Mouse (Mus musculus) induced T-regulatory cell, adult 2 months (primary cell): ENCODE data around the gene Gm5269.

Experiments used
- DNase-seq: peaks from one replicate; pipeline ENCODE4 v3.0.0-alpha.2; 2012; ENCODE audit warnings: low read depth

Gene Gm5269

GRCm38 (mm10) chr1:45890173-45890572 is at the start of gene Gm5269:
Gm5269 (minus strand) TSS chr1:45890273.
- DNase-seq = no peak

DNA sequence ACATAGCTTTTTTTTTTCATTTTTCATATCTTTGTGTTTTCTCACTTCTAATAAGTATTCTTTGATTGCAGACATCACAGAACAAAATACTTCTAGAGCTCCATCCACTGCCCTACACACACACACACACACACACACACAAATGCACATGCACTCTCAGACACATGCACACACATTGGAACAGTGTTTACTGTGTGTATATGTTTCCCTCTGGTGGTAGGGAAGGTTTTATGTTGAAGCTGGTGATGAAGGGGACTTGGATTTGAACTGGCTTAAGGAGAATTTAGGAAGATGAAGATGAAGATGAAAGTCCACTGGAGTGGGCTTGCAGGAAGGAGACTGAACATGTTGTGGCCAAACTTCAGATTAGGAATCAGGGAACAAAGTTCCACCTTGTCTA is 41.1 kb upstream of the Gm5269 start:
- no peak for DNase-seq

- DNase-seq = no peak
These were observed 36.8 kb upstream of the Gm5269 start for GRCm38 (mm10) chr1:45926911-45927310.

DNA sequence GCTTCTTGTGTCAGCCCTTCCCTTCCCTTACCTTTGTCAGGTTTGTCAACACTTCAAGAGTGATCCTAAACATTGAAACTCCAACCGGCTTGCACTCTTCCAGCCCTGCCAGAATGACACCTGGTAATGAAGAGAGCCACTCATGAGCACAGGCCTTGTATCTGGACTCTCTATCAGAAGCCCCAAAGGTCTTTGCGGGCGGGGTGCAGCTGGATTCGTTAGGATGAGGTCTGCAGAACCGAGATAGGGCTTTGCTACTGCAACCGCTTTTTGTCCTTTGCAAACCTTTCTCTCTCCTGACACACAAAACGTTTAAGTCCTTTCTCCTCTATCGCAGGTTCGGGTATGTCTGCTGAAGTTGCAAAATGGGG is 36.3 kb upstream of the Gm5269 start, which contains the start of gene Slc40a1:
Slc40a1 (minus strand) TSS at position 131 of the 371 bp plus-strand sequence.
- no peak for DNase-seq

- DNase-seq = no peak
These were observed 35.7 kb upstream of the Gm5269 start for GRCm38 (mm10) chr1:45925500-45926392.

DNA sequence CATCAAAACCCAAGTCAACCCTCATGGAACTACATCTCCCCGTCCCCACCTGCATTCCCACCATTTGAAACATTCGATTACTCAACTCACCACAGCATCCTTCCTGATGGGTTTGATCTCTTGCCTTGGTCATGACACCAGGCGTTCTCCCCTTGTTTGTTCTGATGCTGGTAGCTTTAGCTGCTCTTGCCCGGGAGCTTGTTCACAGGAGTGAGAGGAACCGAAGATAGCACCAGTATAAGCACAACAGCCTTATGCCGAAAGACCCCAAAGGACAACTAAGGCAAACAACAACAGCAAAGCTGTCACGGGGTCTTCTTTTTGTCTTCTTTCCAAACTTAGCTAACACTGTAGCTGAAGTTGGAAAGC is 35.0 kb upstream of the Gm5269 start:
- DNase-seq = no peak

DNA sequence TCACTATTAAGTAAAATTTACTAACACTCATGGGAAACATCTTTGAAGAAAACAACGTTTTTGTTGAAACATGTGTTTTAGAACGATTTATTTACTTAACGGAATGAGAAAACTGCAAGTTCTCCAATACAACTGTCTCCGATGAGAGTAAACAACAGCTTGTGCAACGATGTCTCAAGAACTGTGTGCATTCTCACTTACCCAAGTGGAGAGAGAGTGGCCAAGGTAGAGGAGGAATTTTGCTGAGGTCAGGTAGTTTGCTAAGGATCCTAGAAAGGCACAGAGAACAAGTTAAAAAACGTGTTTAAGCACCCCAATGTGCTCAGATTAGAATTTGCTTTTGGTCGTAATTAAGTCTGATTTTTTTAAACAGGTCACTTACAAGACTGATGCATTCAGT is 34.4 kb upstream of the Gm5269 start:
- no peak for DNase-seq

- no peak for DNase-seq
These were observed 33.2 kb upstream of the Gm5269 start for GRCm38 (mm10) chr1:45923306-45923705.

- no peak for DNase-seq
These were observed 30.6 kb upstream of the Gm5269 start for GRCm38 (mm10) chr1:45920703-45921102.

DNA sequence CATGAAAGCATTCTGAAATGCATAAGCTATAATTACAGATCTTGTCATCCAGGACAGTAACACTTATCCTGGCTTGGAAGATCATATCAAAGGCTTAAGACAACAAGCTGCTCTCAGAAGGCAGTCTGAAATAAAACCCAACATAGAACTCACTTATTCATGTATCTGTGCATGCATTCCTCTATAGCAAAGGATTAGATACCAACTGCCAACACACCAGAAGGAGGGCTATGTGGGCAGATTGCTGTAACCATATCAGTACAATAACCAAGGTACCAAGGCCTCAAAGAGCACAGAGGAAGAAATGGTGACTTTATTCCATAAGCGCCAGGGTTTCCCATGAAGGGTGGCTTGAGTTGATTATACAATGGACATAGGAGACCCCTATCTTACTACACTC is 29.7 kb upstream of the Gm5269 start:
- no peak for DNase-seq

GRCm38 (mm10) chr1:45917136-45917803 is 27.2 kb upstream of the Gm5269 start:
- no peak for DNase-seq

DNA sequence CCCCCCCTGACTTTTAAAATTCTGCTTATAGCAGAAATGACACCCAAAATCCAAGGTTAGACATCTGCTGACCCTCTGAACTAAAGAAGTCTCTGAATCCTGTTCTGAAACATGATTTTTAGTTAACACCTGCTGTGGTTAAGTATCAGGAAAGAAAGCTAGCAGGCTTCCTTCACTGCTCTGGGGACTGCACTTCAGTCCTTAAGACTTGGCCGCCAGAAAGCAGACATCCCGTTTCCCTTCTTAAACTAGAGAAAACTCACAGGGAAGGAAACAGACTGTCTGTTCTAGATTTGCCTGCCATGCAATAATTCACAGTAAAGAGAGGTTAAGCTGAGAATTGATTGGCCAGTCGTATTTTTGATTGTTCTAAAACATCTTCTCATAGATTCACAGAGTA is 26.1 kb upstream of the Gm5269 start:
- DNase-seq = no peak

DNA sequence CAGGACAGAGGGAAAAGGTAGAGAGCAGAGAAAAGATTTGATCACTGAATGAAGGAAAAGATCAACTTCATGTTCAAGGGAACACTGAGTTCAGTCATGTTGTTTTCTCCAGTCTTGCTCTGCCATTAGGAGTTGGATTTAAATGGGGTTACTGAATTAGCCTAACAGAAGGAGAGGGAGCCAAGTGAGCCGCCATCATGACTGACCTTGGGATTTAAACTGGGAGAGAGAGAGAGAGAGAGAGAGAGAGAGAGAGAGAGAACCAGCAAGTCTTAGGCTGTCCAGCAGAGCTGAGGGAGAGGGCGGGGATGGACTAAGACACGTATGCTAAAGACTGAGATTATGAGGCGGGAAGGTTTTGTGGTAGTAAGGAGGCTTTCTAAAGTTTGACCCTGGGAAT is 24.2 kb upstream of the Gm5269 start:
- no peak for DNase-seq

GRCm38 (mm10) chr1:45905107-45905821 is 15.2 kb upstream of the Gm5269 start:
- no peak for DNase-seq

- DNase-seq = no peak
These were observed 14.1 kb upstream of the Gm5269 start for GRCm38 (mm10) chr1:45904161-45904560.

DNA sequence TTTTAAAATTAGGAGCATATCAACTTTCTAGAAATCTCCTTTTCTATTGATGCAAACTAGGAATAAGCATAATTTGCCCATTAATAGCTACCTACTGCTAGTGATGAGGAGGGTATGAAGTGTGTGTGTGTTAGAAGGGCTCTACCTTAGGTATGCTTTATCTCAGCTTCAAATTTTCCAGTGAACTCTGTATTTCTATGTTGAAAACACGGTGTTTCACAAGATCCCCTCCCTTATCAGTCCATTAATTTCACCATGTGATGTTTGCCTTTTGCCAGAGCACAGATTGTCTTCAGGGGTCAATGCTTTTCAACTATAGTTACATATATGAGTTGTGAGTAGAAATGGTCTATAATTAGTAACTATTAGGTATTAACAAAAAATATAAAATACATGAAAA is 8.0 kb upstream of the Gm5269 start:
- DNase-seq = no peak

GRCm38 (mm10) chr1:45894168-45894912 is 4.3 kb upstream of the Gm5269 start:
- DNase-seq = no peak

DNA sequence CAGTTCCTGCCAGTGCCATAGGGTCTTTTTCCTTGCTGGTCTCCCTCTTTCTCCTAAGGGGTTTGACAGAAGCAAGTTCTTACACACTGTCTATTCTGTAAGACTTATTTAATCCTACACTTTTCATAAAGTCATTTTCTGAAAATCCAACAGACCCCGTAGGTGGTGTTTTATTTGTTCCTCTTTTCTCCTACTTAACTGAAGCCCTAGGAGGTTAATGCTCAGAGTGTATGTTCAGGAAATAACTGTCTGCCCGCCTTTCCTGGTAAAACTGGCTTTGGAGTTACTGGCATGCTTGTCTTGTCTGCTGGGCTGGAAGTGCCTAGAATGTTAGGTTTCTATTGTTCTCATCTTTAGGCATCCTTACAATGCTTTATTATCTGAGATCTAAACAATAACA is 1.9 kb upstream of the Gm5269 start:
- no peak for DNase-seq

- DNase-seq = no peak
These were observed 3.3 kb downstream of the Gm5269 start for GRCm38 (mm10) chr1:45886800-45887199.

DNA sequence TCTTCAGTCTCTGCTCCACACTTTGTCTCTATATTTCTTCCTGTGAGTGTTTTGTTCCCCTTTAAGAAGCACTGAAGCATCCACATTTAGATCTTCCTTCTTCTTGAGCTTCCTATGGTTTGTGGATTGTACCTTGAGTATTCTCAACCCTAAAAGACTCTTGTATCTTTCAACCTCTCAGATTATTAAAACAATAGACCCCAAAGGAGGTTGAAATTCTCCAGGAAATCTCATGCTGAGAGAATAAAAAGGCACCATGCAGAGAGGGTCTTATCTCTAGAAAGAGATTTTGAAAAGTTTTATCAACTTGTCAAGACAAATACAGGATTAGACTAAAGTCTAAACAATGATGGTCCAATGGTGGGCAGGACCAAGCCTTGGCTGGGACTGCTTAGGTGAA is 6.7 kb downstream of the Gm5269 start:
- DNase-seq = no peak

DNA sequence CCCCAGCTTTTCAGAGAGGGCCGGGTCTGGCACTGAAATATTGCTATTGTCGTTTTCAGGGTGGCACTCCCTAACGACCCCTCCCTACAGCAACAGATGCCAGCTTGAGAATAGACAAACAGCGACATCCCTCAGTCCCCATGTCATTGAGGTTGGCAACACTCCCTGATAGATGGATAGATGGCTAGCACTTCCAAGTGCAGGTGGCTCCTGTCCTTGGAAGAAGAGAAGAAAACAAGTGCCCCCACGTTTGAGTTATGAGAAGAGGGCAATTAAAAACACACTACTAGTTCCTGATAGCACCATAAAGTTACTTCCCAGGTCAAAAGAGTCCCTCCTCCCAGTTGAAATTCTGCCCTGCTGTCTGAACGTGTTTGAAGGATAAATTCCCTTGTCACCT is 8.0 kb downstream of the Gm5269 start:
- no peak for DNase-seq

DNA sequence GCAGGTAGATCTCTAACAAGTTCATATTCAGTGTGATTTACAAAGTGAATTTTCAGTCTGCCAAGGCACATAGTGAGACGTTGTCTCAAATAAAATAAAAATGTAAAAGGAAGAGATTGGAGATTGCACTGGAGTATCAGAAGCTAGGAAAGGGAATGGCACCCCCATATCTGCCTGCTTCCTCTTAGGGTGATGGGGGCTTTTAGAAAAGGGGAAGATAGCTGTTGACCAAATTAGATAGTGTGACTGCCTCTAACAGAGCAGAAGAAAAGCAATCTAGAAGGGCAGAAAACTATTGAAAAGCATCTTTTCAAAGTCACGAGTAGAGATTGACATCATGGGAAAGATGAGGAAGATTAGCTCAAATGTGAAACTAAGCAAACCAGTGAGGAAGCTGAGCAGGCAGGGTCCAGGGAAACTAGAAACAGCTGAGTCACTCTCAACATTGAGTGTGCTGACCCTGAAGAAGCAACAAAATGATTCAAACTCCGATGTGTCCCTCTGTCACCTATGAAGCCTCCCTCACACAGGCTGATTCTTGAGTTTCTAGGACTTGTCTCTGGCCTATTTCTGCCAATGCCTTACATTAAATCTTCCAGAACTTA is 8.7 kb downstream of the Gm5269 start:
- DNase-seq = no peak
